Mouse (Mus musculus) forebrain, embryonic 12.5 days (tissue): Measurements from ENCODE around the gene Tmem273. TPM values are rescaled to one million over a fixed set of nuclear protein-coding genes. Genes with fewer than 3 reads are reported as not detected.

Source experiments
- polyA plus RNA-seq: library from polyadenylated mRNA; unstranded; fragments of >200 nt; fragmentation: Nextera tagmentation; extraction: Ambion mirVana; gene quantifications from 2 replicates; pipeline ENCODE4 v1.2.1, GENCODE M21; 2016

Tmem273 gene
- polyA plus RNA-seq, 1 experiment from 2014 or later: 0.20 TPM

Other genes starting within 250 kb of the Tmem273 start
- gene Prrxl1, start 186.6 kb upstream of the Tmem273 start, polyA plus RNA-seq: 0.53 and 0.91 TPM in 2 replicates
- 0.04 TPM in 1 of 2 replicates, not detected in the other for gene 3425401B19Rik, start 100.7 kb upstream of the Tmem273 start, polyA plus RNA-seq
- not detected in 2 replicates for gene Fam170b, start 48.0 kb downstream of the Tmem273 start, polyA plus RNA-seq
- 3.6 and 3.7 TPM in 2 replicates for gene Vstm4, start 70.8 kb downstream of the Tmem273 start, polyA plus RNA-seq
- 0.29 and 0.33 TPM in 2 replicates for gene Lrrc18, start 205.4 kb downstream of the Tmem273 start, polyA plus RNA-seq